Mouse (Mus musculus) skeletal muscle tissue, adult 2 months (tissue): Measurements from ENCODE around the gene Zic5.

Experiments used
- DNase-seq: peaks from one replicate; pipeline ENCODE4 v3.0.0-alpha.2; 2012; ENCODE audit warnings: low read depth, low spot score

The Zic5 gene

DNA sequence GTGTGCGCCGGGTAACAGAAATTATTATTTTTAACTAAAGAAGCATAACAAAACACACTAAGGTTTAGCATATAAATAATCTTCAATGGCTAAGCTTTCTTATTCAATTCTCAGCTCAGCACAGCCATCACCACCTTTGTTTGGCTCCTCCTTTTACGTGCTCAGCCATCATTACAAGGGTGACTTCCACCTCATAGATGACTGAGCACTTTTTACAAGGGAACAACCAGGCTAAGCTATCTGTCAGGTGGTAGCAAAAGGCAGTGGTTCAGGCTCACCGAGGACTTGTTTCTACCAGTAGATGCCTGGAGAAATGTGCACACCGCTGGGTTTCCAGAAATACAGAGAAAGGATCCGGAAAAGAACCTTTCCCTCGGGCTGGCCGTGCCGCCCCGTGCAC, 31.4 kb downstream of the Zic5 start:
- DNase-seq, result no peak

DNA sequence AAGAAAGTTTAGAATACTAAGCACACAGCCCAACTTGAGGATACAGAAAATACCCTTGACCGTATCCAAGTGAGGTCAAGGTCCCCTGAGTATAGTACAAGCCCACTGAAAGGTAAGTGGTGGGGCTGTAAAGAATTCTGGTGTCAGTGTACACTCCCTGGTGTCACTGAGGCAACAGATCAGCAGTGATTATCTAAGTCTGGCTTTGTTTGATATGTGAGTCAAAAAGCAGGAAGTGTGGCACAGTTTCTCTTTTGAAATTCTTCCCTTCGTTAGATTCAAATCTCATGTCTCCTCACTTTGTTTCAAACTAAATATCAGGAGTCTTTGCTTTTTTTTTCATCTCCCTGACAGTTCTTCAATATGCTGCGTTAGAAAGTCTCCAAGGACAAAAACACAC, 32.9 kb downstream of the Zic5 start:
- no peak for DNase-seq

- no peak for DNase-seq
Measured at GRCm38 (mm10) chr14:122427654-122428053, 37.8 kb downstream of the Zic5 start.

DNA sequence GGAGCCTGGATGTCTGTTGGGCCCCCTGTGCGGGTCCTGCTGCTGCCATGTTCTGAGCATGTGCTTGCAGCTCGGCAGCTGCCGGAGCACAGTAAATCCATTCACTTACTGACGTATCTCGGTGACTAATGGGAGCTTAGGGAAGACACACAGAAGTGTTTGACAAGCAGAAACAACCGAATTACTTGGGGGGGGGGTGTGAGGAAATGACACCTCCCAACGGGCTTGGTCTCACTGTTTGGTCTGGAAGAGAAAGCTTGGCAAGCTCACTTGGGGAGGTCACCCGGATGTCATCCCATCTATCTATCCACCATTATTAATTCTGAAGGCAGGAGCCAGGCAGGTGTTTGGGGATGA, 38.3 kb downstream of the Zic5 start:
- DNase-seq, result no peak

GRCm38 (mm10) chr14:122426529-122427203, 38.8 kb downstream of the Zic5 start:
- DNase-seq, result no peak

DNA sequence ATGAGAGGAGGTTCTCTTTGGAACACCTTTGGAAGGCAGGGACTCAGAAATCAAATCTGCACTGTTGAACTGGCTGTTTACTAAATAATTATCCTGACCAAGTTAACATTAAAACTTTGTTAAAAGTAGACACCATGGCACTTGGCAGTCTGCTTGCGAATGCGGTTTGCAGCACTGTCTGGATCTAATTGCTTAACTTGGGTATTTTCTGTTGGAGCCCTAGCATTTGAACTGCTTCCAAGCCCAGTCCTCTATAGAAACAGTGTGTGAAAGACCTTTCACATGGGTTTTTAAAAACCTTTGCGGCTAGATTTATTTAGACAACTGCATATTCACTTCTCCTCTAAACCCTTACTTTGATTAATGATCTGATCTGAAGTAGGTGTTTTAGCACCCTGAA, 41.0 kb downstream of the Zic5 start:
- no peak for DNase-seq

DNA sequence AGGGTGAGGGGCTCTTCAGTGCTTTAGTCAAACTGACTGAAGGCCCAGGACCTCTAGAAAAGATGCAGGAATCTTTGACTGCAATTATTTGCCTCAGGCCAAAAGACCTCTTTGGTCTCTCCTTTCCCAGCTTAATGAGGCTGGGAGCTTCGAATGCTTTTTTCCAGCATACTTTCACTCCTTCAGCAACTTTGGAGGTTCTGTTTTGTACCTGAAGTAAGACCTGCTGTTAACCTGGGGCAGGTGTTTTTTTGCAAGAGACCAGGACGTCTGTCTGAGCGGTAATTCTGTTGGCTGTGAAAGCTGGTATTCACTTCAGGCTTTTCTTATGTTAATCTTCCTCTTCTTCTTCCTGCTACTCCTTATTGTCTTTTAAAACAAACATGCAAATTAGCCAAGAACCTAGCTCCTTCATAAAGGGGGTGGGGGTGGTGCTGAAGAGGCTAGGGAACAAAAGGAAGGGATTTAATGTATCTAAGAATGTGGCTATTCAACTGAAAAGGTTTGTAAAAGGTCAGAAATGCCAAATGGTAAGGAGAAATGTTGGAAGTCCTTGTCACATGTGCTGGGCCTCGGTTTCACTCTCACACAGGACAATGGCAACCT, 49.2 kb downstream of the Zic5 start:
- DNase-seq, result no peak

DNA sequence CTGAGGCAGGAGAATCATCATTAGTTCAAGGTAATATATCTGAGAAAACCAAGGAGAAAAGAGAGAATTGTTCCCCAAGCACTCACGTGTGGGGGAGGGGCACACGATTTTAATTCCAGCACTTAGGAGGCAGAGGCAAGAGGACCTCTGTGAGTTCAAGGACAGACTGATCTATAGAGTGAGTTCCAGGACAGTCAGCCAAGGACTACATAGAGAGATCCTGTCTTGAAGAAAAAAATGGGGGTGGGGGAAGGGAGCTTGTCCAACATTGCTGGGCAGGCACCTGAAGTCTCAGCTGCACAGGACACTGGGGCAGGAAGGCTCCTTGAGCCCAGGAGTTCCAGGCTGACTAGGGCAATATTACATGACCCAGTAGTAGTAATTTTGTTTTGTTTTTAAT, 50.7 kb downstream of the Zic5 start:
- no peak for DNase-seq

DNA sequence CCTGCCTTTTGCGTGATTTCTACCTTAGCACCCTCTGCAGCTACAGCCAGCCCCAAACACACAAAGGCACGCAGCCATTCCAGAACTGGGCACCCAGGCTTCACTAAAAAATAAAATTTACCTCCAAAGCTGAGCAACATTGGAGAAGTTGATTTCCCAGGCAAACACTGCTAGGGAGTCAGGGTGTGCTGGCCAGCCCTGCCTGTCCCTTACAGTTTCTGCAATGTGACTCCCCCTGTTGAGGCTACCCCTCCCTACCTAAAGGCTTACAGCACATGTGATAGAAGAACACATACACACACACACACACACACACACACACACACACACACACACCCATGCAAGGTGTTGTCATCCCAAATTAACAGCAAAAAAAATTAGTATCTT, 51.9 kb downstream of the Zic5 start:
- no peak for DNase-seq

GRCm38 (mm10) chr14:122412841-122413541, 52.5 kb downstream of the Zic5 start:
- no peak for DNase-seq
